Mouse (Mus musculus) common myeloid progenitor, adult 5-6 weeks (primary cell): ENCODE measurements at regions not wholly inside any gene's neighbourhood (a gene's known extent, or its start where the extent isn't known, plus 50 kb on each side); places are given as distances from the start of the nearest gene placed in this dataset.

ENCODE experiments used
- ATAC-seq: replicated peaks from 2 replicates; pipeline ENCODE4 v1.8.0; 2016; ENCODE audit warnings: low read depth, mild to moderate bottlenecking, moderate TSS enrichment, inconsistent platforms; ENCODE audit not compliant: poor library complexity, severe bottlenecking

DNA sequence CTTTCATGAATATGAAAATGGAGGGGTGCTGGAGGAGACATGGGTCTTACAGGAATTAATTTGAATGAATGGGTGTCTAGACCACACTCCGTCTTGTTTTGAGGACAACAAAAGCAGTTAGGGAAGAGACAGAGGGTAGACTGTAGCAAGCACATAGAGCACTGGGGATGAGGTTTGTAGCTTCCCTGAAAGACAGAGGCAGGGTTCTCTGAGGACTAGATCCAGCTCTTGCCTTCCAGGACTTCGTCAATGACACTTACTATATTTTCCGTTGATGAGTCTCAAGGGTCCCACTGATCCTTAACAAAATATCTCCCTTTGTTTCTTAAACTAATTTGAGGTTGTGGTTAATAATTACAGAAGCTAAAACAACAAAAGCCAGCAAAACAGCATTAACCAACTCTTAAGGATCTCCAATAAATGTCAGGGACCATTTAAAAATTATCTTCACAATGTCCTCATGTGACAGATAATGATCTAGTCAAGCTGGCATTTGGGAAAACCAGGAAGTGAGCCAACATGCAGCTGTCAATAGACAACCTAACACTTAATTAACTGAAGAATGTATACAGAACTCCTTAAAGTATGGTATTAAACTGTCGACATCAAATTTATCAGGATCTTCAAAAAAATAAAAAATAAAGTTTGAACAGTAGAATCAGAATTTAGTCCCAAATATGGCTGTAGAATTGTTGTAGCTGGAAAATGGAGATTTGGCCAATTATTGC, 531.6 kb upstream of the C030005K15Rik start:
- ATAC-seq = no peak

DNA sequence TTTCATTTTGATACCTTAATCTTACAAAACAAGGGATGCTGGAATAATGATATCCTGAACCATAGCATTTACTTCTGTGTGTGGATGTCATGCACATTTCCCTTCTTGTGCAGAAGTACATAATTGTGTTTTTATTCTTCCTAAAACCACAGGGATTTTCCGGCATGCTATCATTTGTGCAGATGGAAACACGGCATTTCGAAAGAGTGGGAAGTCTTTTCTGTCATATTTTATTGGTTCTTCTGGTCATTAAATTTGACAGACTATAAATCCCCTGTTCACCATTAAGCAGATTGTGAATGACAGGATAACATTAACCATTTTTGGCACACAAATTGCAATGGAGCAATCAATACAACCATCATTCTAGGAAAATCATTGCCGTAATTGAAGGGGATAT, 532.7 kb upstream of the C030005K15Rik start:
- no peak for ATAC-seq

GRCm38 (mm10) chr10:98268511-98268910, 542.0 kb upstream of the C030005K15Rik start:
- ATAC-seq = no peak

GRCm38 (mm10) chr10:98291617-98292016, 565.1 kb upstream of the C030005K15Rik start:
- ATAC-seq = no peak

DNA sequence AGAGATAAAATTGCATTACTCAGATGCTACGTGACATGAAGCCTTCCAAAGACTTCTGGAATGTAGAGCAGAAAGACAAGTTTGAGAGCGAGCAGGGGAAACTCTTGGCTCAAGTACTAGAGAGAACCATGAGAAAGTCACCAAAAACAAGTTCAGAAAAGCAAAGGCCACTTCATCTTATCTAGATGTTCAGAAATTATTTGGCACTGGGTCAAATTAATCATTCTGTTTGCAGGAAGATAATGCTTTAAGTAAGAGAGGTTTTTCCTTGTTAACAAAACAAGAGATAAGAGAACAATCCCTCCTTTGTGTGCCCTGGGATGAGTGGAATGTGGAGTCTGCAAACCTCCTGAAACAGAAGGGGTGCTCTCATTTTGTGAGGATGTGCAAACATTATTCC, 565.6 kb upstream of the C030005K15Rik start:
- ATAC-seq = no peak

DNA sequence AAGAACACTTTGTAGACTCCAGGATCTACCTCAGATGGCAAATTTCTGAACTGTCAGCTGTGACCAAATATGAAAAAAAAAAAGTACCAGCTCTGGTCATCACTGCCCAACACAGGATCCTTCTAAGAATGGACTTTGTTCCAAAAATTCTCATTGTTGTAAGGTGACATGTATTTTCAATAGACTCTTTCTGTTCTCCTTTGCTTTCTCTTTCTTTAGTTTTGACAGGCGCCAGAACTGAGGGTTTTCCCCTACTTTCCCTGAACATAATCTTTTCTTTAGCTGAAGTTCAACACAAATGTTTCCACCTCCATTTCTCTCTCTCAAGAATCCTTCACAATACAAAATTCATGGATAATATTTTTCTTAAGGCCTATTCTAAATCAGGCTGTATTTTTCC, 579.1 kb upstream of the C030005K15Rik start:
- no peak for ATAC-seq

DNA sequence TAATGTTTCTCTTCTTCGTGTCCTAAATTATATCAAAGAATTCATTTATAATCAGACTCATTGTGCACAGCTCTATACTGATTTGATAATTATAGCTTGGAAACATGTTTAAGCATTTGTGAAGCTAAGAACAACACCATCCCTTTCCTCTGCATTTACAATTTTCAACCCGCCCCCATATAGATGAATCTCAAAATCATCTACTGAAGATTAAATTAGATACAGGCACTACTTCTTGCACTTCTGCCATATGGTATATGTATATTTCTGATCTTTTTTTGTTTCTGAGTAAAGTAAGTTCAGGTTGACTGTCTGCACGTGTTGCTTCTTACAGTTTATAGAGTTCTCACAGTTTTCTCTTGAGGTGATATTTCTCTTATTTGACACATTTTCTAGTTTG, 583.1 kb upstream of the C030005K15Rik start:
- ATAC-seq = no peak

GRCm38 (mm10) chr10:98311403-98311802, 584.8 kb upstream of the C030005K15Rik start:
- ATAC-seq = no peak

- ATAC-seq = no peak
Measured at GRCm38 (mm10) chr10:98318416-98318815, 591.9 kb upstream of the C030005K15Rik start.

DNA sequence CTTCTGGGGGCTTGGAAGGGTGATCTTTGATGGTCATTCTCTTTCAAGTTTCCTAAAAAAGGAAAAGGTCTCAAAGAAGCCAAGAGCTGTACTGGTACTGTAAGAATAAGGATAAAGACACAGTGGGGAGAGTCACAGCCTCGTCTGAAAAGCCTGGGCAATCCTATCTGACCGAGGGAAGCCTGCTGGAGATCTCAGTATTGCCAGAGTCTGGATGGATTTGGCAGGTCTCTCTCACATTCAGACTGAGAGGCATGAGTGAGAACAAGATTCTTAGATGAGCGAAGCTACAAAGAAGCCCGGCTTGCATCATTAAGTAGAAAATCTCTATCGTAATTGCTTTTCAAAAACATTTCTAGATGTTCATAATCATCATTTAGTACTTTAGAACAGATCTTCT, 590.4 kb upstream of the Atp2b1 start:
- ATAC-seq = no peak

GRCm38 (mm10) chr10:98324591-98324990, 589.6 kb upstream of the Atp2b1 start:
- no peak for ATAC-seq

GRCm38 (mm10) chr10:98325720-98326119, 588.5 kb upstream of the Atp2b1 start:
- ATAC-seq = no peak

DNA sequence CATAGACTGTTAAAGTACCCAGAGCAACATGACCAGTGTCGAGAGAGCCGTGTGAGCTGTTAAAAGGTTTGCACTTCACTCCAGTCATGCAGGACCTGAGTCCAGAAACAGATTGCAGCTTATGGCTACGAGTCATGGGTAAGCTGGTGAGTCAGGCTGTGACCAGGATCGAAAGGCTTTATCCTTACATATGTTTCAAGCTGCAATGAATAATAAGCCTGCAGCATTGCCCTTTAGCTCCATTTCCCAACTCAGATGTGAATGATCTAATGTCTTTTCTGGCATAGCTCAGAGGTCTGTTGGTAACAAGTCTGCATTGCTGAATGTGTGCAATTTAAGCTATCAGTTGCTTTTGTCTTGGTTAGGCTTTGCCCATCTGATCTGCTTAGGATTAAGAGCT, 581.5 kb upstream of the Atp2b1 start:
- no peak for ATAC-seq

- no peak for ATAC-seq
Measured at GRCm38 (mm10) chr10:98333411-98334067, 580.7 kb upstream of the Atp2b1 start.

GRCm38 (mm10) chr10:98343827-98344226, 570.4 kb upstream of the Atp2b1 start:
- no peak for ATAC-seq

DNA sequence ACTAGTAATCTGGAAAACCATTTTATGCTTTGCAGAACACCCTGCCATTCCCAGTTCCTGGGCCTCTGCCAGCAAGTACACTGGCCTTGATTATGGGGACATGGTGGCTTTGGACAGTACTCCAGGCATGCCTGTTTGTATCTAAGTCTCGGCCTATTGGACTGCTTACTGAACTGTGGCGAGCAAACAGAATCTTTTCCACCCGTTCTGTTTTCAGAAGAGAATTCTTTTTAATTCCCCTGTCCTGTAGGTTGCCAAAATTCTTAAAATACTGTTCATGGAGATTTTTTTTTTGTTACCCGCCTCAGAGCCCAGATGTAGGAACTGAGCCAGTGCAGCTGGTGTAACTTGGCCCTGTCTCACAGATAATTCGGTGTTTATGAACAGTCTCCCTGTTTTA, 564.7 kb upstream of the Atp2b1 start:
- no peak for ATAC-seq

DNA sequence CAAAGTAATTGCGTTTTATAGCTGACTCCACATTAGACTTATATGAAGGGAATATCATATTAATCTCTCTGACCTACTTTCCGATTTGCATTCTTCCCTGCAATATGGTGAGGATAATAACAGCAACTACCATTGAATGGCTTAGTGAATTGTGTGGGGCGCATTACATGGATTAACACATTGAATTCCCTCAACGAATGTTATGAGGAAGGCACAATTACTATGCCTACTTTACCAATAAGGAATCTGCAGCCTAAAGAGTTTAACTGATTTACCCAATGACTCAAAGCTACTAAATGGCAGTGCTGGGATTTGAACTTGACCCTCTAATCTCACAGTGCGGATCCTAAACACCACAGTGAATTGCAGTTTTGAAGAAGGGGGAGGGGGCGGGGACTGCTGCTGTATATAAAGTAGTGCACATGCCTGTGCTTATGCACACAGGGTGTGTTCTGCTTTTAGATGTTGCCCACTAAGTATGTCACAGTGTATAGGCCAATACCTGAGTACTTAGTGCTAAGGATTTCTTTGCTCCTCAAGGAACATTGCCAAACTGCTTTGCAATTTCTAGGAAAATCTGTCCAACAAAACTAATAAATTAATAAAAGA, 563.8 kb upstream of the Atp2b1 start:
- ATAC-seq = no peak

GRCm38 (mm10) chr10:98352061-98352460, 562.1 kb upstream of the Atp2b1 start:
- ATAC-seq = no peak

DNA sequence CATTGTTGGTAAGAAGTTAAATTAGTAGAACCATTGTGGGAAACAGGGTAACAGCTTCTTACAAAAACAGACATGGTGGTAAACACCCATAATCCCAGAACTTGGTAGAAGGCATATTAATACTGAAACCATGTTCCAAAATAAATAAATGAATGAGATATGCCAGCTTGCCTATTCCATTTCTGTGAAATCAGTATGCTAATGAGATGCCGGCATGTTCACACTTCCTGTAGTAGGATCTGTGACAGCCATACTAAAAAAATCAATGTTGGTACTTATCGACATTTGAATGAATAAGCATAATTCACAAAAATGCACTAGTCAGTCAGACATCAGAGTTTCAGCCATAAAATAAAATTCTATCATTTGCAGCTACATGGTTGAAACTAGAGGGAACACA, 559.7 kb upstream of the Atp2b1 start:
- ATAC-seq = no peak

DNA sequence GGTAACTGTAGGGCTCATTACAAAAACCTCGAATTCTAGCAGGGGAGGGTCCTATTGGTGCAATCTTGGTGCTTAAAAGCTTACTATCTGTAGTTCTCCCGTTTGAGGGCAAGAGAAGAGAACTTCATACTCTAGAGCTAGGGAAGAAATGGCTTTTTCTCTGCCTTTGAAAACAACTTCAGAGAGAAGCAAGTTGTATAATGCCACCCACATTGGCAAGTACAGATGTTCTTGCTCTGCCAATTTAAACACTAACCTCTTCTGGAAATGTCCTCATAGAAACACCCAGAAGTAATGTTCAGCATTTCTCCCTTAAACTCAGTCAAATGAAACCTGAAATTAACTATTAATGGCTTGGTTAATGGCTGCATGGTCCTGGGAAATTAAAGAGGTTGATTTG, 549.6 kb upstream of the Atp2b1 start:
- no peak for ATAC-seq

DNA sequence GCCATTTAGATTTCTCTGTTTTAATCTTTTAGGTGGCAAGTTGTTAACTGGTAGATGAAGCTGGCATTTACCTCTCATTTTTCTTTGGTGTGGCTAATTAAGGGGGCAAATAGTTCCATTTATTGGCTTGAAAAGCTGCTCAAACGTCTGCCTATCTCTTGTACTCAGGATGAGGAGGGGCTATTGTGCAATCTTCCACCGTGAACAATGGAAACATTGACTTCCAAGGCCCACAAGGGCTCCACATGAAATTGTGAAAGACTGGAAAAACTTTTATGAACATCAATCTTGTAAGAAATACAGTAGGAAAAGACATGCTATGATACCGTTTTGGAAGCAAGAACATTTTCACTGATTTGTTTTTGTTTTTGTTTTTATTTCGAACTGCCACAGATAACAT, 541.6 kb upstream of the Atp2b1 start:
- ATAC-seq = no peak

DNA sequence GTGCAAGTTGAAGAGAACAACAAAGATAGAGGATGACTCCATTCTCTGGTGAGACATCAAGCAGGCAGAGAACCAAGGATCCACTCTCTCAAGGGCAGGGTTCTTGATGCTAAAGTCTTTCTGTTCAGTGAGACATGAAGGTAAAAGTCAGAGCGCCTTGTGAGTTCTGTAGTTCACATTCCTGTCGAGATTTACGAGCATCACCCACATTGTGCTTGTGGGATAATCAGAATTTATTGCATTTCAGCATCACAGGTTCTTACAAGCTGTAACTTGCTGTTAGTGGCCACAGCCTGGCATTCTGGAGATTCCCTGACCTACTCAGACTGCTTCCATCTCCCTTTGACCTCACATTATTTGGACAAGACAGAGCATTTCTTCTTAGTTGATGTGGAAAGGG, 540.9 kb upstream of the Atp2b1 start:
- ATAC-seq = no peak
